Mouse (Mus musculus) heart, adult 2 months (tissue): ENCODE measurements around the gene Fcamr.

Experiments used
- CTCF ChIP-seq: fragments of 200-600 bp; IDR thresholded peaks from 2 replicates; pipeline ENCODE4 v1.8.1; 2022; ENCODE audit warnings: antibody characterized with exemption, mild to moderate bottlenecking, moderate library complexity
- EP300 ChIP-seq: fragments of 200-500 bp; IDR thresholded peaks from 2 replicates; pipeline ENCODE4 v1.6.1; 2011; ENCODE audit warnings: low read depth, low read length, control low read depth; ENCODE audit not compliant: insufficient read depth
- POLR2A ChIP-seq: fragments of 200-500 bp; IDR thresholded peaks from 2 replicates; pipeline ENCODE4 v1.6.1; 2011; ENCODE audit warnings: mild to moderate bottlenecking, low read depth, low read length, control low read depth; ENCODE audit not compliant: insufficient read depth

- TF ChIP-seq CTCF (no peak), POLR2A (no peak), EP300 (no peak)
Measured at GRCm38 (mm10) chr1:130820316-130821148, 19.8 kb downstream of the Fcamr start.
